Mouse (Mus musculus) C2C12 (cell line): Measurements from ENCODE around the gene Thyn1. TPM values are rescaled to one million over a fixed set of nuclear protein-coding genes. Genes with fewer than 3 reads are reported as not detected.

ENCODE experiments used
- H3K27me3 ChIP-seq: one replicate; pipeline ENCODE4 v1.6.1; 2011; ENCODE audit not compliant: control insufficient read depth, insufficient read depth, insufficient read length
- H3K36me3 ChIP-seq: one replicate; pipeline ENCODE4 v1.6.1; 2011; ENCODE audit not compliant: control insufficient read depth, insufficient read depth
- H3K4me3 ChIP-seq: one replicate; pipeline ENCODE4 v1.5.1; 2011; ENCODE audit warnings: mild to moderate bottlenecking, control low read depth; ENCODE audit not compliant: poor library complexity, insufficient read depth, severe bottlenecking
- H3K79me2 ChIP-seq: one replicate; pipeline ENCODE4 v1.6.1; 2011; ENCODE audit not compliant: control insufficient read depth, insufficient read depth
- H3K79me3 ChIP-seq: one replicate; pipeline ENCODE4 v1.6.1; 2011; ENCODE audit warnings: low read depth, control low read depth
- H3ac ChIP-seq: one replicate; pipeline ENCODE3; 2011; ENCODE audit warnings: low read depth; ENCODE audit not compliant: control insufficient read depth, insufficient read length
- FOSL1 ChIP-seq: IDR thresholded peaks from one replicate; pipeline ENCODE4 v1.8.0; 2011; ENCODE audit warnings: mild to moderate bottlenecking, low read length; ENCODE audit not compliant: poor library complexity, insufficient read depth, severe bottlenecking
- MAX ChIP-seq: IDR thresholded peaks from one replicate; pipeline ENCODE4 v1.6.1; 2011; ENCODE audit warnings: mild to moderate bottlenecking, control low read depth
- polyA plus RNA-seq: library from polyadenylated mRNA; unstranded; fragments of >200 nt; fragmentation: generic; extraction: Trizol; gene quantifications from one replicate; pipeline ENCODE4 v1.2.1, GENCODE M21; 2012; ENCODE audit warnings: missing spikeins

Gene Thyn1
- polyA plus RNA-seq, 1 experiment: 81.1 TPM

DNA sequence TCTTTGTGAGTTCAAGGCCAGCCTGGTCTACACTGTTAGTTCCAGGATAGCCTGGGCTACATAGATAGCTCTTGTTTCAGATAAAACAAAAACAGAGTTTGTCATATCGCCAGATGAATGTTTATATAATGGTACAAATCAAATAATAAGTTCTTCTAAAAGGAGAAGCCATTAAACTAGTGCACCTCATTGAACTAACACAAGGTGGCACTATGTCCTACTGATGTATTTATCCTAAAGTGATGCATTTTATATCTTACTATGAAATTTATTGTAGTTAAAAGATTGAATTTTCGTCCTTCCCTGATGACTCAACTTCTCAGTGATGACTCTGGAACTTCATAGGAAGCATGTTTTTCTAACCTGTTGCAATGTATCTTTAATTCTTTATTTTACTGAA lies 50.0 kb downstream of the Thyn1 start:
- no peak for TF ChIP-seq MAX
- no peak for TF ChIP-seq FOSL1
- no peaks in the 10 kb centered on the region for H3K27me3 ChIP-seq
- no peaks in the 10 kb centered on the region for H3K79me2 ChIP-seq
- no peak overlapping the region for H3K4me3 ChIP-seq
- no peak overlapping the region for H3ac ChIP-seq
- peaks cover 65% of the 10 kb centered on the region for H3K36me3 ChIP-seq
- H3K79me3 ChIP-seq: no peaks in the 10 kb centered on the region

Other genes with a start within 250 kb of the Thyn1 start
- not detected for gene Glb1l2, start 193.2 kb upstream of the Thyn1 start, polyA plus RNA-seq
- gene Glb1l3, start 138.8 kb upstream of the Thyn1 start, polyA plus RNA-seq: not detected
- gene Gm1110, start 76.6 kb upstream of the Thyn1 start, polyA plus RNA-seq: not detected
- gene Acad8, start 144 bp upstream of the Thyn1 start, polyA plus RNA-seq: 20.9 TPM
- 33.3 TPM for gene Vps26b, start 30.4 kb downstream of the Thyn1 start, polyA plus RNA-seq
- gene Ncapd3, start 30.5 kb downstream of the Thyn1 start, polyA plus RNA-seq: 12.5 TPM
- 15.8 TPM for gene Jam3, start 155.7 kb downstream of the Thyn1 start, polyA plus RNA-seq